Mouse (Mus musculus) embryo, embryonic 10.5 days (tissue): ENCODE measurements around the gene Gm20388.
A peak's percentile ranks its signal among the peaks of the same experiment; 100 is the strongest.

Experiments used
- DNase-seq: peaks from one replicate; pipeline ENCODE4 v3.0.0-alpha.2; 2015; ENCODE audit warnings: low spot score

Gene Gm20388

GRCm38 (mm10) chr8:124267206-124267605, 4356.6 kb downstream of the Gm20388 start:
- no peak for DNase-seq

GRCm38 (mm10) chr8:124270504-124270903, 4359.9 kb downstream of the Gm20388 start:
- DNase-seq = no peak

GRCm38 (mm10) chr8:124270904-124271303, 4360.3 kb downstream of the Gm20388 start:
- DNase-seq = no peak

- DNase-seq = no peak
These were observed 4360.9 kb downstream of the Gm20388 start for GRCm38 (mm10) chr8:124271518-124271917.

- DNase-seq = no peak
These were observed 4362.2 kb downstream of the Gm20388 start for GRCm38 (mm10) chr8:124272792-124273191.

- DNase-seq = no peak
These were observed 4363.1 kb downstream of the Gm20388 start for GRCm38 (mm10) chr8:124273606-124274218.

GRCm38 (mm10) chr8:124274441-124275120, 4363.9 kb downstream of the Gm20388 start:
- DNase-seq = no peak

GRCm38 (mm10) chr8:124275377-124276071, 4364.9 kb downstream of the Gm20388 start:
- no peak for DNase-seq

GRCm38 (mm10) chr8:124277951-124278910, 4367.6 kb downstream of the Gm20388 start:
- no peak for DNase-seq

GRCm38 (mm10) chr8:124278956-124279689, 4368.5 kb downstream of the Gm20388 start:
- no peak for DNase-seq

- DNase-seq = no peak
These were observed 4369.0 kb downstream of the Gm20388 start for GRCm38 (mm10) chr8:124279690-124279985.

- no peak for DNase-seq
These were observed 4371.3 kb downstream of the Gm20388 start for GRCm38 (mm10) chr8:124281700-124282541.

GRCm38 (mm10) chr8:124282878-124283630, 4372.4 kb downstream of the Gm20388 start:
- no peak for DNase-seq

GRCm38 (mm10) chr8:124283644-124284332, 4373.1 kb downstream of the Gm20388 start:
- no peak for DNase-seq

- peak; percentile 85 for DNase-seq
These were observed 4373.7 kb downstream of the Gm20388 start for GRCm38 (mm10) chr8:124284333-124284711.

GRCm38 (mm10) chr8:124284984-124285576, 4374.4 kb downstream of the Gm20388 start:
- no peak for DNase-seq

- DNase-seq = peak; percentile 67
These were observed 4376.0 kb downstream of the Gm20388 start for GRCm38 (mm10) chr8:124286461-124287124.

GRCm38 (mm10) chr8:124288215-124288864, 4377.7 kb downstream of the Gm20388 start:
- no peak for DNase-seq
